Mouse (Mus musculus): ENCODE results near the gene Smyd3.

DNA sequence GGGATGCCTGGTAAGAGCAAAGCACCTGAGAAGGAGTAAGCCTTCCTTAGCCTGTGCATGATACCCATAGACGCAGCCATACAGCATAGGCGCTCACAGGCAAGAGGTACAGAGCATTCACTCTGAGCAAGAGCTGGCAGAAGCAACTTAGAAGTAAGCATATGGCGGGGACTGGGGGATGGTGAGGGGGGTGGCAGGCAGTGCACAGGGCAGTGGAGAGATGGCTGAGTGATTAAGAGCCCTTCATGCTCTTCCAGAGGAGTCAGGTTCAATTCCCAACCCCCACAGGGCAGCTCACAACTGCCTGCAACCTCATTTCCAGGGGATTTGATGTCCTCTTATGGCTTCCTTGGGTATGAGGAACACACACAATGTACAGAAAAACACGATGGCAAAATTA lies 45.4 kb upstream of the Smyd3 start:
- no peak for TF ChIP-seq CTCF (IDR thresholded peaks at IDR 0.05; ENCODE audit: borderline replicate concordance, control insufficient read depth, extremely low read depth, insufficient read depth, low read length, poor library complexity)
- no peak for TF ChIP-seq POLR2A (IDR thresholded peaks at IDR 0.05; ENCODE audit: control insufficient read depth, extremely low read depth, insufficient read depth, low read length, poor library complexity)

Measured in thymus, adult 2 months (tissue).